Mouse (Mus musculus) left cerebral cortex, adult 8-10 months (tissue): ENCODE results near the gene Cbl. TPM values are rescaled to one million over a fixed set of nuclear protein-coding genes. Genes with fewer than 3 reads are reported as not detected.

Experiments
- DNase-seq, 2 experiments: peaks; one replicate each; pipeline ENCODE4 v3.0.0; 2022; ENCODE audit warnings: low spot score in 2 of 2
- total RNA-seq, 4 experiments: library from RNA; stranded (reverse); gene quantifications; 2 replicates each; pipeline ENCODE4 v1.2.4; 2022

The Cbl gene
- total RNA-seq, 4 experiments from 2014 or later = 48.8 to 55.0 (median 52.5) TPM

GRCm38 (mm10) chr9:44240399-44240798, 6.5 kb upstream of the Cbl start, which contains the start of gene Ccdc153:
Gene Ccdc153 (plus strand): TSS chr9:44240676.
- DNase-seq = no peak

- DNase-seq = no peak
Observed at GRCm38 (mm10) chr9:44239447-44239846, 5.6 kb upstream of the Cbl start.

GRCm38 (mm10) chr9:44238501-44239190, 4.8 kb upstream of the Cbl start:
- DNase-seq = no peak

- no peak for DNase-seq
Observed at GRCm38 (mm10) chr9:44237128-44237527, 3.3 kb upstream of the Cbl start.

- no peak for DNase-seq
Observed at GRCm38 (mm10) chr9:44236601-44237000, 2.8 kb upstream of the Cbl start.

GRCm38 (mm10) chr9:44234479-44235427, 904 bp upstream of the Cbl start:
- no peak for DNase-seq

- DNase-seq = peak in 1 of 2 experiments; percentile 57
Observed at GRCm38 (mm10) chr9:44233021-44233801, 638 bp downstream of the Cbl start.

- DNase-seq = no peak
Observed at GRCm38 (mm10) chr9:44231609-44232008, 2.2 kb downstream of the Cbl start.

GRCm38 (mm10) chr9:44225993-44226392, 7.9 kb downstream of the Cbl start:
- no peak for DNase-seq

- no peak for DNase-seq
Observed at GRCm38 (mm10) chr9:44213538-44213937, 20.3 kb downstream of the Cbl start.

- no peak for DNase-seq
Observed at GRCm38 (mm10) chr9:44212406-44212805, 21.4 kb downstream of the Cbl start.

GRCm38 (mm10) chr9:44209416-44209815, 24.4 kb downstream of the Cbl start:
- no peak for DNase-seq

GRCm38 (mm10) chr9:44207840-44208239, 26.0 kb downstream of the Cbl start:
- no peak for DNase-seq

- DNase-seq = no peak
Observed at GRCm38 (mm10) chr9:44200458-44200857, 33.4 kb downstream of the Cbl start.

- DNase-seq = no peak
Observed at GRCm38 (mm10) chr9:44199580-44199979, 34.3 kb downstream of the Cbl start.

- no peak for DNase-seq
Observed at GRCm38 (mm10) chr9:44199166-44199565, 34.7 kb downstream of the Cbl start.

- DNase-seq = no peak
Observed at GRCm38 (mm10) chr9:44196354-44196753, 37.5 kb downstream of the Cbl start.

- no peak for DNase-seq
Observed at GRCm38 (mm10) chr9:44194000-44194399, 39.8 kb downstream of the Cbl start.

- DNase-seq = no peak
Observed at GRCm38 (mm10) chr9:44192794-44193193, 41.1 kb downstream of the Cbl start.

GRCm38 (mm10) chr9:44192312-44192711, 41.5 kb downstream of the Cbl start:
- DNase-seq = no peak

- no peak for DNase-seq
Observed at GRCm38 (mm10) chr9:44191166-44191565, 42.7 kb downstream of the Cbl start.

- DNase-seq = peak in 1 of 2 experiments; percentile 21
Observed at GRCm38 (mm10) chr9:44188223-44188622, 45.6 kb downstream of the Cbl start.
